Mouse (Mus musculus) heart, embryonic 15.5 days (tissue): Measurements from ENCODE around the gene Ldlr. TPM values are rescaled to one million over a fixed set of nuclear protein-coding genes. Genes with fewer than 3 reads are reported as not detected.
"Not testable (repeated sequence)": the region's sequence is repeated elsewhere in the genome, so short reads cannot be mapped to it uniquely, and the experiment has no call there.

Source experiments
- ATAC-seq: fragments of 200-750 bp; cut with Nextera tagmentation; replicated peaks from 2 replicates; pipeline ENCODE4 v1.8.0; 2017; ENCODE audit warnings: low read depth, moderate TSS enrichment; ENCODE audit not compliant: insufficient number of reproducible peaks, insufficient read depth, low FRiP score
- H3K27ac ChIP-seq: fragments of 300-500 bp; sonication (generic); 2 replicates; pipeline ENCODE4 v1.5.1; 2015; ENCODE audit warnings: mild to moderate bottlenecking, inconsistent platforms
- H3K27me3 ChIP-seq: fragments of 300-500 bp; sonication (generic); 2 replicates; pipeline ENCODE4 v1.6.1; 2015; ENCODE audit warnings: inconsistent platforms
- H3K36me3 ChIP-seq: fragments of 300-500 bp; sonication (generic); 2 replicates; pipeline ENCODE4 v1.6.1; 2015; ENCODE audit warnings: mild to moderate bottlenecking, inconsistent platforms
- H3K4me1 ChIP-seq: fragments of 300-500 bp; sonication (generic); replicated peaks from 2 replicates; pipeline ENCODE4 v1.6.1; 2015; ENCODE audit warnings: inconsistent platforms
- H3K4me2 ChIP-seq: fragments of 300-500 bp; sonication (generic); 2 replicates; pipeline ENCODE4 v1.6.1; 2015; ENCODE audit warnings: inconsistent platforms, mild to moderate bottlenecking, moderate library complexity
- H3K4me3 ChIP-seq: fragments of 300-500 bp; sonication (generic); 2 replicates; pipeline ENCODE4 v1.5.1; 2015; ENCODE audit warnings: mild to moderate bottlenecking, inconsistent platforms
- H3K9ac ChIP-seq: fragments of 300-500 bp; sonication (generic); 2 replicates; pipeline ENCODE4 v1.6.1; 2015; ENCODE audit warnings: mild to moderate bottlenecking, inconsistent platforms
- H3K9me3 ChIP-seq: fragments of 300-500 bp; sonication (generic); replicated peaks from 2 replicates; pipeline ENCODE4 v1.6.1; 2016; ENCODE audit warnings: inconsistent platforms
- WGBS: fragments of 180-500 bp; shearing (Covaris S2); methylation state at CpG from one replicate; pipeline ENCODE4 v1.1.7; 2015; ENCODE audit warnings: mixed read lengths; 5-methylcytosine and 5-hydroxymethylcytosine counted together
- polyA plus RNA-seq: library from polyadenylated mRNA; unstranded; fragments of >200 nt; fragmentation: Nextera tagmentation; extraction: Ambion mirVana; gene quantifications from 2 replicates; pipeline ENCODE4 v1.2.1, GENCODE M21; 2015

Ldlr gene
- polyA plus RNA-seq, 1 experiment from 2014 or later = 12.9 TPM

DNA sequence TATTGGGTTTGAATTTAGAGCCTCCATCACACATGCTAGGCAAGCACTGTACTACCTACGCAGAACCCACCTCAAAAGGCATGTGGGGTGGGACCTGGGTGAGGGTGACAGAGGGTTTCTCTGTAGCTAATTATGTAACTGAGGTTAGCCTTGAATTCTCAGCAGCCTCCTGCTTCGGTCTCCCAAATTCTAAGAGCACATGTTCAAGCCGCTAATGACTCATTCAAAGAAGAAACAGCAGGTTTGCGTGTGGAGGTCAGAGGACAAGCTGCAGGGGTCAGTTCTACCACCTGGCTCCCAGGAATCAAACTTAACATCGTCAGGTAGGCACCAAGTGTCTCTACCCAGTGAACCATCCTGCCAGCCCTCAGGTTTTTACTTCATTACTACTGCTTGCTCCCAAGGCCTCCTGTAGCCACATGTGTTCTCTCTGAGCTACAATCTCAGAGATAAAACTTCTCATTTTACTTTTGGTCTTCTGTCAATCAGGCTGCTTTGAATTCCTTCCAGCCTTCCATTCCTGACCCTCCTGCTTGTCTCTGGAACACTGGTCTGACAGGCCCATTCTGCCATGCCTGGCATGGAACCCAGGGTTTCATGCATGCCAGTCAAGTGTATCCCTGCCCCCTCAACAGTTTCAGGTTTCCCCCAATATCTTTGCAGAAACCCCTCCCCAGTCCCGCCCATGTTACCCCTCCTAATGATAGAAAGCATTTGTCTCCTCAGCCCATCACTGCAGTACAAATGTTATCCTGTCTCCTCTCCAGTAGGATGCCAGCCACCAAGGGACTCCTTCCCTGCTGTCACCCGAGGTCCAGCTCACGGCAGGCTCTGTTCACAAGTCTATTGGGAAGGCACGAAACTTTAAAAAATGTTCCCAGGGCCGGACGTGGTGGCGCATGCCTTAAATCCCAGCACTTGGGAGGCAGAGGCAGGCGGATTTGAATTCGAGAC is 35.6 kb downstream of the Ldlr start:
- H3K27ac ChIP-seq = peak overlapping the region; percentile 24; the same call in 1 of the 2 replicates

DNA sequence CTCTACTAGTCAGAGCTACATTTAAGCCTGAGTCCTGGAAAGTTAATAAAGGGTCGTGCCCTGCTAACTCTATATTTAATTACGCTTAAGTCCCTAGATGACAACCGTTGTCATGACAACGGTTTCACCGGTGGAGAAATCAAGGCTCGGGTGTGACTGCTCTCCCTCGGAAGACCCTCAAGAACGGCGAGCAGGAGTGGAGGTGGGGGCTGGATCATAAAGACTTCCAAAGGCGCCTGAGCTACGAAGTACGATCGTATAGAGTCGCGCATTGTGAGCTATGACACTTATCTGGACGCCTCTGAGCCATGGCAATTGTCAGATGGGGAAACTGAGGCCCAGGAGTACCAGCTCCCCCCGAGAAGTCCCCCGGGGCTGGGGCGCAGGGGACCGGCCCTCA is 36.4 kb downstream of the Ldlr start:
- peak overlapping the region; percentile 75 for H3K9ac ChIP-seq
- H3K4me3 ChIP-seq = peak overlapping the region; percentile 79
- no peaks in the 10 kb centered on the region for H3K9me3 ChIP-seq
- peaks cover 35% of the 10 kb centered on the region for H3K4me1 ChIP-seq
- WGBS = under 1% methylated on average over 20 of the region's 20 CpGs
- no peaks in the 10 kb centered on the region for H3K27me3 ChIP-seq
- ATAC-seq = no peak
- H3K27ac ChIP-seq = peak overlapping the region; percentile 41
- H3K36me3 ChIP-seq = peaks cover 7% of the 10 kb centered on the region; the same call in 1 of the 2 replicates
- H3K4me2 ChIP-seq = peak overlapping the region; percentile 81

More for the DNA sequence above, 35.6 kb downstream of the Ldlr start:
- H3K9ac ChIP-seq = no peak overlapping the region; the same call in 1 of the 2 replicates
- peaks cover 41% of the 10 kb centered on the region for H3K4me1 ChIP-seq
- peak overlapping the region; percentile 79 for H3K4me3 ChIP-seq
- no peaks in the 10 kb centered on the region for H3K9me3 ChIP-seq
- H3K4me2 ChIP-seq = peak overlapping the region; percentile 81
- no peaks in the 10 kb centered on the region for H3K27me3 ChIP-seq
- ATAC-seq = no peak
- peaks cover 7% of the 10 kb centered on the region; the same call in 1 of the 2 replicates for H3K36me3 ChIP-seq
- 55% methylated on average over 14 of the region's 14 CpGs for WGBS

DNA sequence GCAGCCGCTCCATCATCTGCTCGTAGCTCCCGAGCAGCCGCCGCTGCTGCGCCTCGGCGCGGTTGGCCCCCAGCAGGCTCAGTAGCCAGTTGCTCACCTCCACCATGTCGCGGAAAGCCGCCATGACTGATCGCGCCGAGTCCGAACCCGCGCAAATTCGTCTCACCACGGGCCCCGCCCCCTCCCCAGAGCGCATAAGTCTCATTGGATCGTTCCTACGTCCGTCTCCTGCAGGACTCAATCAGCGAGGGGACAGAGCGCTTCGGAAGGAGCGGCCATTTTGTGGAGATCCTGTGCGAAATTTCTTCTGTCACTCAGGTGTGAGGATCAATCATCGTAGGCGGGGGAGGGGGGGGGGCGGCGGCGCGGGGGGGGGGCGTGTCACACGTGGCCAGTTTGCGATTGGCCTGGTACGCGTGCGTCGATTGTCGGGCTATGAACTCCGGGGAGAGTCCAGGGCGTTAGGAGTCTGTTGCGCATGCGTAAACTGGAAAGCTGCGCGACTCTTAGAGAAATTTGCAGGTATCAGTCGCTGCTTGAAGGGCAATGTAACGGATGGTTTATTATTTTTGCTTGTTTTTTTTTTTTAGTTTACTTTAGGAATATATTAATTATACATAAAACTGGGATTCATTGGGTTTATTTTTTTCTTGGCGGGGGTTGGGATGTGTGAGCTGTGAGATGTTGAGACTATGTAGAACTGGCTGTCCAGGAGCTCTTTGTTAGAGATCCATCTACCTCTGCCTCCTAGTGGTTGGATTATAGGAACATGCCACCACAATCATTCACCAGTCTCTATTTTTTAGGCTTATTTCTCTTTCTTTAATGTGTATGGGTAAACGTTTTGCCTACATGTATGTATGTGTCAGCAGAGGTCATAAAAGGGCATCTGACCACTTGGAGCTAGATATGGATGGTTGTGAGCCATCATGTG is 37.1 kb downstream of the Ldlr start, which contains the start of gene Spc24:
Gene Spc24, minus strand, starts transcription at position 149 of the 934 bp plus-strand sequence.
- no peaks in the 10 kb centered on the region for H3K27me3 ChIP-seq
- H3K36me3 ChIP-seq = peaks cover 7% of the 10 kb centered on the region; the same call in 1 of the 2 replicates
- WGBS = under 1% methylated on average over 53 of the region's 54 CpGs
- H3K4me1 ChIP-seq = peaks cover 31% of the 10 kb centered on the region
- peak within 1 kb of the TSS; percentile 68 for H3K27ac ChIP-seq
- H3K9me3 ChIP-seq = no peaks in the 10 kb centered on the region
- H3K9ac ChIP-seq = peak within 1 kb of the TSS; percentile 75
- peak; percentile 92 for ATAC-seq
- peak within 1 kb of the TSS; percentile 79 for H3K4me3 ChIP-seq
- peak within 1 kb of the TSS; percentile 81 for H3K4me2 ChIP-seq

DNA sequence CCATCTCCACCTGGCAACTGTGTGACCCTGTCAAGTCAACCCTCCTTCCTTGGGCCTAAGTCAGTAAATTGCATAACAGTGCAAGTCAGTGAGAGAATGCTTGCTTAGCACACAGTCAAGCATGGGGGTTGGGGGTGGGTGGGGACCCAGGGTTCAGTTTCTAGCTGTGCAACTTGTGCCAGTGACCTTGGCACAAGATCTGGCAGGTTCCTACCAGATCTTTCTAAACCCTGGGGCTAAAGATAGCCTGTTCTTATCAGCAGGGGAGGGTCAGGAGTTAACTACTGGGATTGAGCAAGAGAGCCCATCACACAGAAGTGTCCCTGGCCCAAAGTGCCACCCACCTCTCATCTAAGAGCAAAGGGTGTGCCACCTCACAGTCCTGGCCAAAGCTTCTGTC is 38.9 kb downstream of the Ldlr start:
- H3K9ac ChIP-seq = no peak overlapping the region
- no peak overlapping the region for H3K4me3 ChIP-seq
- ATAC-seq = no peak
- no peaks in the 10 kb centered on the region for H3K36me3 ChIP-seq
- peak overlapping the region; percentile 72 for H3K27ac ChIP-seq
- no peaks in the 10 kb centered on the region for H3K27me3 ChIP-seq
- H3K9me3 ChIP-seq = no peaks in the 10 kb centered on the region
- H3K4me2 ChIP-seq = peak overlapping the region; percentile 15; the same call in 1 of the 2 replicates
- peaks cover 31% of the 10 kb centered on the region for H3K4me1 ChIP-seq

DNA sequence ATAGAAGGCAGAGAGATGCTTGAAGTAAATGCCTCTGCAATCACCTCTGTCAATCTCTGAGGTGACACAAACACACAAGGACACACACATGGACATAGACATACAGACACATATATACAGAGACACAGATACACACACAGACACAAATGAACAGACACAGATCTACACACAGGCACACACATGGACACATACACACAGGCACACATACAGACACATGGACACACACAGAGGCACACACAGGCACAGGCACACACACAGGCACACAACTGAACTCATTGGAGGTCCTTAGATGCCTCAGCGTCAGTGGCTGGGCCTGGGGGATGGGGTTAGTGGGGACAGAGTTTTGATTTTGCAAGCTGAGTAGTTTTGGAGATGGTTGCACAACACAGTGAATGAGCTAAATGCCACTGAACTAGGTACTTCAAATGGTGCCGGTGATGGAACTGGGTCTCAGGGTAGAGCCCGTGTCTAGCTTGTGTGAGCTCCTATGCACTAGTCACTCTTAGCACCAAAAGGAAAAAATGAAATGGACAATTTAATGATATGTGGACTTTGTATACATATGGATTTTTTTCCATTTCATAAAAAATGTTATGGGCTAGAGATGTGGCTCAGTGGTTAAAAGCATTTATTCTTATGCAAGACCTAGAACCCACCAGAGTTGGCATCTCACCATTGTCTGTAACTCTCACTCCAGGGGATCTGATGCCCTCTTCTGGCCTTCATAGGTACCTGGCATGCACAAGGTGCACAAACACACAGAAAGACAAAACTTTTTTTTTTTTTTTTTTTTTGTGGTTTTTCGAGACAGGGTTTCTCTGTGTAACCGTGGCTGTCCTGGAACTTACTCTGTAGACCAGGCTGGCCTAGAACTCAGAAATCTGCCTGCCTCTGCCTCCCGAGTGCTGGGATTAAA is 41.1 kb downstream of the Ldlr start:
- no peaks in the 10 kb centered on the region for H3K9me3 ChIP-seq
- WGBS = 85% methylated on average over 6 of the region's 6 CpGs
- no peak overlapping the region for H3K4me2 ChIP-seq
- no peak overlapping the region for H3K4me3 ChIP-seq
- no peak overlapping the region for H3K9ac ChIP-seq
- peaks cover 40% of the 10 kb centered on the region for H3K4me1 ChIP-seq
- no peaks in the 10 kb centered on the region for H3K27me3 ChIP-seq
- H3K36me3 ChIP-seq = peaks cover 6% of the 10 kb centered on the region; the same call in 1 of the 2 replicates
- H3K27ac ChIP-seq = no peak overlapping the region
- ATAC-seq = no peak

GRCm38 (mm10) chr9:21767896-21768295 is 44.6 kb downstream of the Ldlr start:
- Histone ChIP-seq H3K4me3 (no peak overlapping the region), H3K4me1 (peaks cover 37% of the 10 kb centered on the region), H3K27me3 (no peaks in the 10 kb centered on the region), H3K9ac (no peak overlapping the region), H3K27ac (peak overlapping the region; percentile 87), H3K4me2 (no peak overlapping the region), H3K9me3 (no peaks in the 10 kb centered on the region), H3K36me3 (peaks cover 30% of the 10 kb centered on the region)
- 55% methylated on average over 11 of the region's 11 CpGs for WGBS
- ATAC-seq = peak; percentile 53

DNA sequence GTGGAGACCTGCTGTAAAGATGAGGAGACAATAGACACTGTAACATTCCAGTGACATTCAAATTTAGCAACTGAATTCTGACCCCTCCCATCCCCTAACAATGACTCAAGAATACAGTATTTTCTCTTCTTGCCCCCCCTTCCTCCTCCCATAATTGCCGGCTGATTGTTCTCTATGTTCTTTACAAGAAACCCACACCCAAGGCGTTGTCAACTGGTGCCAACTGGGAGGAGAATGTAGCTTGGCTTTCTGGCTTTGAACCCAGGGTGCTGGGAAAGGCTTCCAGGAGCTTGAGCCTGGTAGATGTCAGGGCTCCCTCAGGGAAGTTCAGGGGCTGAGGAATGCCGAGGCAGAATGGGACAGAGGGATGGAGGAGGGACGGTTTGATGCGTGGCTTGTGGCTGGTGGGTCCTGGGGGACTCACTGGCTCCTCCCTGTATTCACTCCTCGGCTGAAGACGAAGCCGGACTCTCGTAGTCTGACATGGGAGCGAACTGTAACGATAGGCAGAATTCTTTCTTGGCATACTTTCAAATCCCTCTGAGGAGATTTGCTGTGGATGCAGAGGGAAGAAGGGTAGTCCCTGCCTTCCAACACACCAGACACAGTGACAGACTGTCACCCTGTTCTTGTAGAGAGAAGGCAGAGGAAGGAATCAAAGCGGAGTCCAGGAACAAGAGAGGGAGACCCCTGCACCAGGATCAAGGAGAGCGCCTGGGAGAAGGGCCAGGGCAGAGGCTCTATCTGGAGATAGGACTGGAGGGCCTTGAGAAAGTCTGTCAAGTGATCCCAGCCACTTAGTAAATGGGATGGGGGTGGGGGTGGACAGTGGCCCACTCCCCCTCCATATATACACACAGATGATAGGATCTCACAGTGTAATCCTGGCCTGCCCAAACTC is 45.5 kb downstream of the Ldlr start:
- Histone ChIP-seq H3K36me3 (peaks cover 36% of the 10 kb centered on the region), H3K4me1 (peaks cover 31% of the 10 kb centered on the region), H3K4me2 (0 out of 2 replicates have a peak overlapping the region, but pooled peaks have one; percentile 3), H3K9ac (peak overlapping the region; percentile 25), H3K4me3 (no peak overlapping the region), H3K27ac (peak overlapping the region; percentile 87), H3K9me3 (no peaks in the 10 kb centered on the region), H3K27me3 (no peaks in the 10 kb centered on the region)
- 26% methylated on average over 13 of the region's 13 CpGs for WGBS
- peak; percentile 72 for ATAC-seq

DNA sequence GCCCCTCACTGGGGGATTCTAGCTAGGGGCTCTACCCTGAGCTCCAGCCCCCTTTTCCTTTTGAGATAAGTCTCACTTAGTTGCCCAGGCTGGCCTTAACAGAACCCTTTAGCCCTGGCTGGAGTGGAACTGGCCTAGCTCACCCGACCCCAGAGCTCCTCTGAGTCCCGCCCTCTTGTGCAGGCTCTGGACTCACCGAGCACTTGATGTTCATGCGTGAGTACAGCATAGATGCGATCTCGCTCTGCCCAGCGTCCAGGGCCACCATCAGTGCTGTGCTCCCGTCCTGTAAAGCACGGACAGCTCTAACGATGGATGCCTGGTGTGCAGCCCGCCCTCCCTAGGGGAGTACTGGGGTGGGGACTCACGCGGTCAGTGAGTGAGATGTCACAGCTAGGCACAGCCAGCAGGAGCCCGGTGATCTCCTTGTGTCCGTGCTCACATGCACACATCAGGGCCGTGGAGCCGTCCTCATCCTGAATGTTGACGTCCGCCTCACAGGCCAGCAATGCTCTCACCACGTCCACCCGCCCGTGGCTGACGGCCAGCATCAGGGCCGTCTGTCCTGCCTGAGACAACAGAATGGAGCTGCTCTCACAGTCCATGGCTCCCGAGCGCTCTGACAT is 46.4 kb downstream of the Ldlr start:
- Histone ChIP-seq H3K27me3 (no peaks in the 10 kb centered on the region), H3K36me3 (peaks cover 46% of the 10 kb centered on the region), H3K9me3 (no peaks in the 10 kb centered on the region), H3K4me2 (no peak overlapping the region), H3K9ac (no peak overlapping the region), H3K4me1 (peaks cover 28% of the 10 kb centered on the region), H3K4me3 (no peak overlapping the region), H3K27ac (peak overlapping the region; percentile 87)
- 46% methylated on average over 26 of the region's 26 CpGs for WGBS
- peak; percentile 48 for ATAC-seq

- H3K9ac ChIP-seq, H3K27ac ChIP-seq, ATAC-seq, H3K4me2 ChIP-seq, H3K4me3 ChIP-seq, H3K9me3 ChIP-seq, H3K27me3 ChIP-seq: not testable (repeated sequence)
- Histone ChIP-seq H3K36me3 (peaks cover 77% of the 10 kb centered on the region), H3K4me1 (peaks cover 17% of the 10 kb centered on the region)
- 77% methylated on average over 5 of the region's 5 CpGs for WGBS
These were observed 50.1 kb downstream of the Ldlr start for GRCm38 (mm10) chr9:21773396-21773795.
